Mouse (Mus musculus): ENCODE data around the gene Krtap11-1. TPM values are rescaled to one million over a fixed set of nuclear protein-coding genes. Genes with fewer than 3 reads are reported as not detected.
A peak's percentile ranks its signal among the peaks of the same experiment; 100 is the strongest.

The Krtap11-1 gene
- not detected in 2 replicates for polyA plus RNA-seq (2015; fragmentation: Nextera tagmentation; extraction: Ambion mirVana)

DNA sequence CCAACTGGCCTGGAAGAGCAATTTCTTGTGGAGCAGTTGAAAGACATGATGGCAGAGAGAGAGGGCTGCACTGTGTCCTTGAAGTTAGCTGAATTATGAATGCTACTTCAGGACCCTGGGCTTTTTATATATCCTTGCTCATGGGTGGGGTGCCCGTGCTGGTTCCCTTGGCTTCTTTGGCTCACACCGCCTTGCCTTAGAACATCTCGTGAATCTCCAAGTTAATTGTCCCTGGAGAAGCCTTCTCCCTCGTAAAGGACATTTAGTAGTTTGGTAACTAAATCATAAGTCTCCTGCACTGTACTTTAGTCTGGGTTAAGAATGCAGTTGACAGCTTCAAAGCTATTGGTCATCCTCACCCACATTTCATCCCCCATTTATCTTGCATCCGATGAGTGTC is at the start of gene Krtap11-1:
Gene Krtap11-1, minus strand, starts transcription at position 101 of the 400 bp plus-strand sequence.
- H3K36me3 ChIP-seq: no peaks in the 10 kb centered on the region
- H3K4me2 ChIP-seq: no peak within 1 kb of the TSS
- H3K27ac ChIP-seq (replicated peaks): no peak within 1 kb of the TSS
- no peak within 1 kb of the TSS for H3K4me3 ChIP-seq
- WGBS: 89% methylated on average over 5 of the region's 5 CpGs
- no peak for ATAC-seq (ENCODE audit: low read depth)
- H3K4me1 ChIP-seq (replicated peaks): no peaks in the 10 kb centered on the region
- H3K9ac ChIP-seq: no peak within 1 kb of the TSS
- no peaks in the 10 kb centered on the region for H3K9me3 ChIP-seq
- no peaks in the 10 kb centered on the region for H3K27me3 ChIP-seq

- H3K27ac ChIP-seq (replicated peaks): no peak overlapping the region
- no peaks in the 10 kb centered on the region for H3K36me3 ChIP-seq
- H3K9me3 ChIP-seq: no peaks in the 10 kb centered on the region
- no peak overlapping the region for H3K4me2 ChIP-seq
- H3K4me3 ChIP-seq: no peak overlapping the region
- H3K4me1 ChIP-seq (replicated peaks): no peaks in the 10 kb centered on the region
- H3K9ac ChIP-seq: no peak overlapping the region
- no peak for ATAC-seq (ENCODE audit: low read depth)
- no peaks in the 10 kb centered on the region for H3K27me3 ChIP-seq
- 93% methylated on average over 7 of the region's 7 CpGs for whole genome bisulfite sequencing
Observed at GRCm38 (mm10) chr16:89618190-89618589, 47.2 kb upstream of the Krtap11-1 start.

DNA sequence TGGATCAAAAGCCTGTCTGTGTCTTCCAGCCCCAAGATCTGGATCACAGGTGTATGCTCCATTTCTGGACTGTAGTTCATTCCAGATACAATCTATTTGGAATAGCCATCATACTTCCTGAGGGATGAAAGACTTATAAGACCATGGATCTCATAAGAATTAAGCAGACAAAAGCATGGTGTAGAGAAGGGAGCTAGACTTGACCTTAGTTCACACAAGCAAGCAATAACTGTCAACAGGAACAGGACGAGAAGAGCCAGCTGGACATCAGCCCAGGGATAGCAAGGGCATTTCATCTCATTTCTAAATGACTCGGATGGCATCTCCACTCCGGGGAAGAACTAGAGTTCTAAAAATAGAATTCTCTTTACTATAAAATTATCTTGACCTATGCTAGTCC is 46.3 kb upstream of the Krtap11-1 start:
- ATAC-seq (ENCODE audit: low read depth): no peak
- Histone ChIP-seq H3K9me3 (no peaks in the 10 kb centered on the region), H3K36me3 (no peaks in the 10 kb centered on the region), H3K4me1 (replicated peaks) (no peaks in the 10 kb centered on the region), H3K4me3 (no peak overlapping the region), H3K27me3 (no peaks in the 10 kb centered on the region), H3K9ac (no peak overlapping the region), H3K27ac (replicated peaks) (no peak overlapping the region), H3K4me2 (no peak overlapping the region)
- WGBS: 78% methylated on average over 3 of the region's 3 CpGs

DNA sequence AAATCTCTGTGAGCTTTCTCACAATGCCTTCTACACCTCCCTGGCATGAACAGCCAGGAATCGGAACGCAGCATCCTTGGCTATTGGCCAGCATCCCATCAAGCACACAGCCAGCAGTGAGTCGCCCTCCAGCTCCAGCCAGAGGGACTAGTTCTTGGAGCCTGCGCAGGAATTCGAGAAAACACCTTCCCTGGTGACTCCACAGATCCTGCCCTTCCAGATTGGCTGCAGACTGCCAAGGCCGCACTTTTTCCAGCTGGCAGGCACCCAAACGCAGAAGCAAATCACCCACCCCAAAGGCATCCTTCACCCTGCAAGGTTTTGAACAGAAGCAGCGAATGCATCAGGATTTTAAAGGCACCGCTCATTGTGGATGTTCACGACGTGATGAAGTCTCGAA is 42.7 kb upstream of the Krtap11-1 start:
- Histone ChIP-seq H3K9me3 (no peaks in the 10 kb centered on the region), H3K27ac (replicated peaks) (no peak overlapping the region), H3K4me3 (no peak overlapping the region), H3K4me2 (no peak overlapping the region), H3K9ac (no peak overlapping the region), H3K27me3 (no peaks in the 10 kb centered on the region), H3K4me1 (replicated peaks) (no peaks in the 10 kb centered on the region), H3K36me3 (no peaks in the 10 kb centered on the region)
- 76% methylated on average over 12 of the region's 12 CpGs for WGBS
- ATAC-seq (ENCODE audit: low read depth): peak; percentile 53

GRCm38 (mm10) chr16:89608791-89609185 is 37.8 kb upstream of the Krtap11-1 start:
- Histone ChIP-seq H3K27me3 (no peaks in the 10 kb centered on the region), H3K9me3 (no peaks in the 10 kb centered on the region), H3K4me3 (no peak overlapping the region), H3K4me1 (replicated peaks) (no peaks in the 10 kb centered on the region), H3K4me2 (no peak overlapping the region), H3K36me3 (no peaks in the 10 kb centered on the region), H3K27ac (replicated peaks) (no peak overlapping the region), H3K9ac (no peak overlapping the region)
- no peak for ATAC-seq (ENCODE audit: low read depth)
- WGBS: 80% methylated on average over 4 of the region's 4 CpGs

GRCm38 (mm10) chr16:89608161-89608790 is 37.3 kb upstream of the Krtap11-1 start:
- Histone ChIP-seq H3K27me3 (no peaks in the 10 kb centered on the region), H3K36me3 (no peaks in the 10 kb centered on the region), H3K4me1 (replicated peaks) (no peaks in the 10 kb centered on the region), H3K4me3 (no peak overlapping the region), H3K9ac (no peak overlapping the region), H3K27ac (replicated peaks) (no peak overlapping the region), H3K4me2 (no peak overlapping the region), H3K9me3 (no peaks in the 10 kb centered on the region)
- ATAC-seq (ENCODE audit: low read depth): no peak
- 93% methylated on average over 12 of the region's 12 CpGs for WGBS

GRCm38 (mm10) chr16:89606951-89607350 is 36.0 kb upstream of the Krtap11-1 start:
- WGBS: 90% methylated on average over 3 of the region's 3 CpGs
- H3K4me3 ChIP-seq: no peak overlapping the region
- H3K9me3 ChIP-seq: no peaks in the 10 kb centered on the region
- H3K27me3 ChIP-seq: no peaks in the 10 kb centered on the region
- H3K4me1 ChIP-seq (replicated peaks): no peaks in the 10 kb centered on the region
- H3K36me3 ChIP-seq: no peaks in the 10 kb centered on the region
- H3K27ac ChIP-seq (replicated peaks): no peak overlapping the region
- H3K4me2 ChIP-seq: no peak overlapping the region
- no peak for ATAC-seq (ENCODE audit: low read depth)
- no peak overlapping the region for H3K9ac ChIP-seq

DNA sequence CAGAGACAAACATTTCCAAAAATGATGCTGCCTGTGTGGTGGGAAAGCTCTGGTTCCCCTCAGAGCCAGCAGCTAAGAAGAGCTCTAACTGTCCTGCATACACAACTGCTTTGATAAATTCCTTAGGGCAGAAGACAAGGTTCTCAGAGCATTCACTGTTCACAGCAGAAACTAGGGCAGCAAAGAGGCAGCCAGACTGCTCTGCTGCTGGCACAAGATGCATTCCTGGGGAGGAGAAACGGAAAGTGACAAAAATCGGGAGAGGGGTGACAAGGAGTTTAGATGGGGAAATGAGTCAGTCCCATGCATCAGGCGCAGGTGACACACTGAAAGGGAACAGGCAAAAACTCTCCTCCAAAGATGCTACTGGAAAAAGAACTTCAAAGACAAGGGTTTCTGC is 16.2 kb upstream of the Krtap11-1 start:
- no peak for ATAC-seq (ENCODE audit: low read depth)
- no peaks in the 10 kb centered on the region for H3K4me1 ChIP-seq (replicated peaks)
- H3K4me2 ChIP-seq: no peak overlapping the region

DNA sequence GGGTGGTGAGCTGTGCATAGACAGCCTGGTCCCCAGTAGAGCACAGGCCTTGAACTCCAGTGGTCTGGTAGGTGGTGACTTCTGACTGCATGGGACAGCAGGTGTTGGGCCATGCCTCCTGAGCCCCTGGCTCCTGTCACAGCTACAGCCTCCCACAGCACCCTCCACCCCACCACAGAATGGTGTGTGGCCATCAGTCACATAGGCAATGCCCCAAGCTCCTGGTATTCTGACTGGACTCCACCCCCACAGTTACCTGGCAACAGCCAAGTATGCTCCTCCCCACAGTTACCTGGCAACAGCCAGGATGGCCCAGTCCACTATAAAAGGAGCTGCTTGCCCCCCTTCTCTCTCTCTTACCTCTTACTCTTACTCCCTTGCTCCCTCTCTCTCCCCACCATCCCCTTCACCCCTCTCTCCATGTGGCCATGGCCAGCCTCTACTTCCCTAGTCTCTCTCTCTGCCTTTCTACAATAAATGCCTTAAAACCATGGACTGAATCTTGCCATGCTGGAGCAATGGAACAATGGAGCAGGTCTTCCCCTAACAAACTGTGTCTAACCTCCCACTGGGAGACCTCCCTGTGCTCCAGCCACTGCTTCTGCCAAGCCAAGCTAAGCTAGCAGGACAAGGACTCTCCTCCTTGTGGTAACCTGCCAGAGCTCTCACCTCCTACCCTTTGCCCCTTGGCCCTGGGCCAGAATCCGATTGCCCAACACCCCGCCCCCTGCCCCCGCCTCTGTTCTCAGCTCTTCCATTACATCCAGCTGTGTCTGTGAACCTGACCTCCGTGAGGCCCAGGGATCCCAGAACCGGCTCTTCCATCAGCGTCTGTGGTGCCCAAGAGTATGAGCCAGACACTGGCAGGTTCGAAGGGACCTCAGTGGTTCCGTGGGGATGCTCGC is 14.9 kb upstream of the Krtap11-1 start:
- WGBS: 70% methylated on average over 9 of the region's 9 CpGs
- 0 out of 2 replicates have a peak, but pooled peaks have one; percentile 23 for ATAC-seq (ENCODE audit: low read depth)
- no peak overlapping the region for H3K9ac ChIP-seq
- no peak overlapping the region for H3K27ac ChIP-seq (replicated peaks)
- H3K9me3 ChIP-seq: no peaks in the 10 kb centered on the region
- H3K4me1 ChIP-seq (replicated peaks): no peaks in the 10 kb centered on the region
- no peak overlapping the region for H3K4me3 ChIP-seq
- no peak overlapping the region for H3K4me2 ChIP-seq
- no peaks in the 10 kb centered on the region for H3K36me3 ChIP-seq
- H3K27me3 ChIP-seq: no peaks in the 10 kb centered on the region

More for the DNA sequence above, 16.2 kb upstream of the Krtap11-1 start:
- H3K27me3 ChIP-seq: no peaks in the 10 kb centered on the region
- WGBS: 70% methylated on average over 3 of the region's 3 CpGs
- H3K4me3 ChIP-seq: no peak overlapping the region
- no peak overlapping the region for H3K9ac ChIP-seq
- H3K27ac ChIP-seq (replicated peaks): no peak overlapping the region
- no peaks in the 10 kb centered on the region; the same call in 1 of the 2 replicates for H3K9me3 ChIP-seq
- H3K36me3 ChIP-seq: no peaks in the 10 kb centered on the region

GRCm38 (mm10) chr16:89581658-89582057 is 10.7 kb upstream of the Krtap11-1 start:
- H3K9ac ChIP-seq: no peak overlapping the region
- H3K36me3 ChIP-seq: no peaks in the 10 kb centered on the region
- no peaks in the 10 kb centered on the region for H3K27me3 ChIP-seq
- WGBS: 91% methylated on average over 2 of the region's 2 CpGs
- no peaks in the 10 kb centered on the region for H3K4me1 ChIP-seq (replicated peaks)
- no peak overlapping the region for H3K27ac ChIP-seq (replicated peaks)
- H3K4me3 ChIP-seq: no peak overlapping the region
- no peaks in the 10 kb centered on the region for H3K9me3 ChIP-seq
- no peak for ATAC-seq (ENCODE audit: low read depth)
- H3K4me2 ChIP-seq: no peak overlapping the region

DNA sequence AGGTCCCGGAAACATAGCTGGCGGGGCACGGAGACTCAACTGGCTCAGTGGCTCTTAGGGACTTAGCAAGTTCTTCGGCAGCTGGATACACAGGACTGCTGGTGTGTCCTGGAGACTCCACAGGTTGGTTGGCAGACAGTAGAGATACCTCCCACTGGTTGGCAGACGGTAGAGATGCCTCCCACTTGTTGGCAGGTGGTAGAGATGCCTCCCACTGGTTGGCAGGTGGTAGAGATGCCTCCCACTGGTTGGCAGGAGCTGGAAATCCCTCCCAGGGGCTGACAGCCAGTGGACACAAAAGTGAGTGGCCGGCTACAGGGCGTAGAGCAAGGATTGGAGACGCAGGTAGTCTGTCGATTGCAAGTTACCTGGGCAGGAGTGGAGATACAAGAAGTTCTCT is 467 bp downstream of the Krtap11-1 start:
- Histone ChIP-seq H3K27ac (replicated peaks) (no peak overlapping the region), H3K9ac (no peak overlapping the region), H3K4me3 (no peak overlapping the region), H3K36me3 (no peaks in the 10 kb centered on the region), H3K4me1 (replicated peaks) (no peaks in the 10 kb centered on the region), H3K9me3 (no peaks in the 10 kb centered on the region), H3K4me2 (no peak overlapping the region), H3K27me3 (no peaks in the 10 kb centered on the region)
- no peak for ATAC-seq (ENCODE audit: low read depth)
- 89% methylated on average over 9 of the region's 9 CpGs for WGBS

DNA sequence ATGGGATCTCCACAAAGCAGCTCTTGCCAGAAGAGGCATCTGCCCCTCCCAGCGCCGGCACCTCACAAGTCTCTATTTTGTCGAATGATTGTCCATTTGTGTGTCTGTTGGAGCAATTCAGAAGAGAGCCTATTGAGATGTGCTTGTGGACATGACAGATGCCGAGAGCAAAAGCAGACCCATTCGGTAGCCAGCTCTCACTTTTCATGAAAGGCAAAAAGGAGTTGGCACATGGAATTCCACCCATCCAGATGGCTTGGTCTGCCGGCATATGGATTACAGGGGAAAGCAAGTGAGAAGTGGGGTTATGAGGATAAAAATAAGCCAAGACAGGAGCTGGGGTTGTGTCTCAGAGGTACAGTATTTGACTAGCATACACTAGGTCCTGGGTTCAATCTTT is 1.8 kb downstream of the Krtap11-1 start:
- no peak for ATAC-seq (ENCODE audit: low read depth)
- Histone ChIP-seq H3K9me3 (no peaks in the 10 kb centered on the region), H3K36me3 (no peaks in the 10 kb centered on the region), H3K27ac (replicated peaks) (no peak overlapping the region), H3K4me2 (no peak overlapping the region), H3K4me3 (no peak overlapping the region), H3K4me1 (replicated peaks) (no peaks in the 10 kb centered on the region), H3K27me3 (no peaks in the 10 kb centered on the region), H3K9ac (no peak overlapping the region)
- WGBS: 85% methylated on average over 6 of the region's 6 CpGs

All from neural tube, embryonic 13.5 days (tissue).